Mouse (Mus musculus): ENCODE measurements around the gene Zbtb7b.

Gene Zbtb7b

DNA sequence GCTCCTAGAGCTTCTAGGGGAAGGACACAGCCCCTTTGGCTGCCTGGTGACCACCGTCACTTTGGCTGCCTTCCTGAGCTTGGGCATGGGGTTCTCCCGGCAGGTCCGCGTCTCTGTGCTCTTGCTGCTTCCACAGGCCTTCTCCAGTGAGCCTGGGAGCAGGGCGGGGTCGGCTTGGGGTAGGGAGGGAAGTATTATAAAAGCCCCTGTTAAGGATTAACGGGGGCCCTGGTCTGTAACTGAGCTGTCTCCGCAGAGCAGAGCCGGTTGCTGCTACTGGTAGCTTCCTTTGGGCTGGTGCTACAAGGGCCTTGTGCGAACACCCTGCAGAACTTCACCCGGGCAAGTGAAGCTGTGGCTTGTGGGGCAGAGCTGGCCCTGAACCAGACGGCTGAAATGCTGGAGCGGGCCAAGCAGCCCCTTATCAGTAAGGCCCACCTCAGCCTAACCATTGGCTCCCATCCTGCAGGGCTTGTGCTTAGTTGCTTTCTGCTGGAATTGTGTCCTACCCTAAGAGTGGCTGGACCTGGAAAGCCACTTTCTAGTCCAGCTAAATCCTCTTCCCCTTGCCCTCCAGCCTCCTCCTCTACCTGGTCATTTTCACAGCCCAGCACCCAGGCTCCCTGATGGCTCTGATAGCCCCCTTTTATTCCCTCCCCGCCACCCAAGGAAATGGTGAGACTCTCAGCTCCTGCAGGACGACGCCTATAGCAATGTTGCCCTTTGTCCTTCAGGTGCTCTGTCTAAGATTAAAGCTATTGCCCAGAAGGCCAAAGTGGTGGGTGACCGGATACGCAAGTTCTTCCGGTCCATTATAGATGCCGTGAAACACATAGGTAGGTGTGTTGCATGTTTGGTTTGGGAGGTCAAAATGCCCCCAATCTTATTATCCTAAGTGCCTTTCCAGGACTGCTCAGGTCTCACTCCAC, 28.8 kb downstream of the Zbtb7b start:
- no peak for DNase-seq (ENCODE audit: low spot score in 2 of 2)

DNA sequence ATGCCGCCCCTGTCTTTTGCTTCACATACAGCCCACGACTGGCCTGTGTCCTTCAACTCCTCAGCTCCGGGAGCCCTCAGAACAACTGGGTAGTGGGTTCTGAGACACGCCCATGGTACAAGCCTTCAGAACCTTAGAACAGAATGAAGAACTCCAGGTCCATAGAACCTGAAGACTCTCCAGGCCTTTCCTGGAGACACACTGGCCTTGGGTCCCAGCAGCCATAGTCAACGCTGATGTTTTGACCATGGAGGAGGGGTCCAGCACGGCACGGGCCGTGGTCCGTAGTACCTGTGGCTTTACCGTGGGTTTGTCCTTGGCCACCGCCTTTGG, 29.5 kb downstream of the Zbtb7b start, which contains the start of gene Dcst1:
Gene Dcst1, minus strand, starts transcription at position 101 of the 333 bp plus-strand sequence.
- DNase-seq (ENCODE audit: low spot score in 2 of 2), result no peak

DNA sequence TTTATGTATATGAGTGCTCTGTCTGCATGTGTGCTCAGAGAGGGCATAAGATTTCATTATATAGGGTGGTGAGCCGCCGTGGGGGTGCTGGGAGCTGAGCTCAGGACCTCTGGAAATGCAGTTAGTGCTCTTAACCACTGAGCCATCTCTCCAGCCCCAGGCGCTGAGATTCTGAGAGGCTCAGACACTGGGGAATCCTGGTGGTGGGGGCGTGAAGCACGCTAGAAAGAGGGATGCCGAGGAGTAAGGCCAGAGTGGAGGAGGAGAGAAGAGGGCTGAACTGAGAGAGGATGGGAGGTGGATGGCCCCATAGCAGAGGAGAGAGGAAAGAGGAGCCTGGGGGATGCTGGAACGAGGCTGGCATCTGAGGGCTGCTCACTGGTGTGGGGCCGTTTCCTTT, 29.9 kb downstream of the Zbtb7b start:
- no peak for DNase-seq (ENCODE audit: low spot score in 2 of 2)

DNA sequence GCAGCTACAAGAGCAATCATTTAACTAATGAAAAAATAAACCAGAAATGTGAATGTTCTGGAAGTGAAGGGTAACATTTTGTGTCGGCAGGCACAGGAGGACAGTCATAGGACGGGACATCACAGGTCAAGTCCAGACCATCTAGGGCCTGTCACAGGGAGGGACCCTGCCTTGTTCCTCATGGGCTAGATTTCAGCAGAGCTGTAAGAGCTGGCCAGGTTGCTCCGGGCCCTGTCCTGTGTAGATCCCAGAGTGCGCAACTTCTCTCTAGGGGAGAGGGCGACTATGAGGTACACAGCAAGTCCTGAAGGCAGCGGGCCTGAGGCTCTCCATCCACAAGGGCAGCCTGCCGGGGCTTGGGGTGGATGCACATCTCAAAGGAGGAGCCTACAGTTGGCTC, 32.9 kb downstream of the Zbtb7b start, which contains the start of gene Dcst2:
Gene Dcst2, plus strand, starts transcription at position 301 of the 400 bp plus-strand sequence.
- DNase-seq (ENCODE audit: low spot score in 2 of 2), result no peak

DNA sequence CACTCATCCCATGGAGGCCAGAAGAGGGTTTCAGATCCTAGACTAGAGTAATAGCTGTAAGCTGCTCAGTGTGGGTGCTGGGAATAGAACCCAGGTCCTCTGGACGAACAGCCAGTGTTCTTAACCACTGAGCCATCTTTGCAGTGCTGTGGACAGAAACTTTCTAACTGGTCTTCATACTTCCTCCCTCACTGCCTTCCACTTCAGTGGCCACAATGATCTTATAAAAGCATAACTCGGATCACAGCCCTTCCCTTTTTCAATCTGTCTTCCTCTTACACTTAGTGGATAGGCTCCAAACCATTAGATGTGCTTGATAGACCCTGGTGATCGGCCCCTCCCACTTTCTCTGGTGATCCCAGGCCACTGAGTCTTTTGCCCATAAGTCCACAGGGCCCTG, 34.3 kb downstream of the Zbtb7b start:
- no peak for DNase-seq (ENCODE audit: low spot score in 2 of 2)

DNA sequence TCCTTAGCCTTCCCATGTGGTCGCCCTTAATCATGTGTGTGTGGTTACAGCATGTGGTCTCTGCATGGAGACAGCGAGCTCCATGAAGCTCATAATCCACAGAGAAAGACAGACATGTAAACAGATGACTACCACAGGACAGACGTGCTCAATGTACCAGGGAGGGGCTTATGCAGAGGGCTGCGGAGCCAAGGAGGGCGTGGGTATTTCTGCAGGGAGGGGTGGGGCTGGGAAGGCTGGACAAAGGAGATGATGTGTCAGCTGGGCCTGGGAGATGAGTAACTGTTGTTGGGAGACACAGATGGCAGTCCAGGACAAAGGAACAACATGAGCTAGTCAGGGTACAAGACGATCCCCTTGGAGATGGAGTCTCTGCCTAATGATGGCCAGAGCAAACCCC, 34.9 kb downstream of the Zbtb7b start:
- DNase-seq (ENCODE audit: low spot score in 2 of 2), result no peak

DNA sequence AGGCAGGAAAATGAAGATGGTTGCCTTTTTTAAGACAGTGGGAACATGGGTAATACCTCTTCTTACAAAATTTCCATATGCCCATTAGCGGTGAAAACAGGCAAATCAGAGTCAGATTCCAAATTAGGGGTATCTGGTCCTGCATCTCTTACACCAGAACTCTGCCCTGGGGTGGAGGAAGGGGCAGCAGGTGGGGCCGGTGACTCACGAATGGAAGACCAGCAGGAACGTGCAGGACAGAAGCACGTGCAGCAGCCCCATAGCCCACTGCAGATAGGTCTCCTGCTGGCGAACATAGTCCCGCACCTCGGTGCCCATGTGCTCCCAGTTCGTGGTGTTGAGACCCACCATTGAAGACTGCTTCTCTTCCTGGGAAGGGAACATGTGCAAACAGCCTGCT, 38.5 kb downstream of the Zbtb7b start:
- DNase-seq (ENCODE audit: low spot score in 2 of 2), result no peak

DNA sequence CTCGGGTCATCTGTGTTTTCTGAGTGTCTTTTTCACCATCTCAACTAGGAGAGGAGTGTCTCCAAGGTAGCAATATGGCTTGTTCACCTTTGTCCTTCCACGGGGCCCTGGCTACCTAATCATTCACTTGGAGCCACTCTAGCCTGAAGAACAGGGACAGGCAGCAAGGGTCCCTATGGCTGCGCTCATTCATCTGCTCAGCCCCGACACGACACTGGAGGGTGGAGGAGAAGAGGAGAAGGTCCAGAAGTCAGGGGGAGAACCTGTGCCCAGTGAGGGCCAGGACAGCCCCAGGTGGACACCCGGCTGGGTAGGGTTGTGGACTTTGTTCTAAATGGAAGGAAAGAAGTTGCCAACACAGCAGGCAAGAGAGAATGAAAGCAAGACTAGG, 39.1 kb downstream of the Zbtb7b start:
- DNase-seq (ENCODE audit: low spot score in 2 of 2), result no peak

DNA sequence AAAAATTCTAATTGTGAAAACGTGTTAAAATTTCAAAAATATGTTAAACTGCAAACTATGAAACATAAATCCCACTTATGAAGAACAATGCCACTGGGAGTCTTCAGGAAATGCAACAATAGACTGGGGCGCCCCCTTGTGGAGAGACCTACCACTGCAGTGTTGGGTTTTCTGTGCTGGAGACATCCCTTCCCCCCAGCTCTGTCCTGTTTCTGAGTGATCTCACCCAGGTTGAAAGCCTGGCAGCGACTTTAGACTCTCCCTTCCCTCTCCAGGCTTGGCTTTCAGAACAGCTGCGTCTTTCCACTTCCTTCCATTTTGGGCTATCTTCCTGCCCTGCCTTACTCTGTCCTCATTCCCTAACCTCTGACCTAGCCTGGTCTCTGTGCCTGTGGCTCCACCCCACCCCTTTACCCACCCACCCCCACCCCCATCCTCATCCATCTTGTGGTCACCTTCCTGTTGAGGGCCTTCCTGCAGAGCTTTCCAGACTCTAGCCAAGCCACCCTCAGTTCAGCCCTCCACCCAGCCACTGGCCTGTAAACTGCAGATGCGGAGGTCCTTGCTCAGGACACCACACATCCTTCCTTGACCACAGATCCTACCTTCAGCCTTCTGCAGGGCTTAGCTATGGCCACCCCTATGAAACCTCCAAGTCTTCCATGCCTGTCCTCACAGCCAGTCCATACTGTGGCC, 39.6 kb downstream of the Zbtb7b start:
- DNase-seq (ENCODE audit: low spot score in 2 of 2), result peak; percentile 58 to 61

DNA sequence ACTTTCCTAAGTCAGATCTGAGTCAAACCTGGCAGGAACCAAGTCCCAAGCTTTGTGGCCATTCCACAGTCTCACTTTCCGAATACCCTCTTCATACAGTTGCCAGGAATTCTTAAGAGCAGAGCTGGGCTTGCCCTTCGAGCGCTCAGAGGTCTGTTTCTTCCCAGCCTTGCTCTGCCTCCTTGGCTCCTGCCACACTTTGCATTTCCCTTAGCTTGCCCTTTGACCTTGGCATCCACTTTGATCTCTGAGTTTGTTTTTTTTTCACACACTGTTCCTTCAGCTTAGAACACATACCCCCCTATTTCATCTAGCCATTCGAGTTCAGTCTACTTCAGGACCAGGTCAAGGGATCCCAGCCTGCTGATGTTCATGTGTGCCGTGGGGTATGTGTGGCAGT, 43.3 kb downstream of the Zbtb7b start:
- DNase-seq (ENCODE audit: low spot score in 2 of 2), result no peak

DNA sequence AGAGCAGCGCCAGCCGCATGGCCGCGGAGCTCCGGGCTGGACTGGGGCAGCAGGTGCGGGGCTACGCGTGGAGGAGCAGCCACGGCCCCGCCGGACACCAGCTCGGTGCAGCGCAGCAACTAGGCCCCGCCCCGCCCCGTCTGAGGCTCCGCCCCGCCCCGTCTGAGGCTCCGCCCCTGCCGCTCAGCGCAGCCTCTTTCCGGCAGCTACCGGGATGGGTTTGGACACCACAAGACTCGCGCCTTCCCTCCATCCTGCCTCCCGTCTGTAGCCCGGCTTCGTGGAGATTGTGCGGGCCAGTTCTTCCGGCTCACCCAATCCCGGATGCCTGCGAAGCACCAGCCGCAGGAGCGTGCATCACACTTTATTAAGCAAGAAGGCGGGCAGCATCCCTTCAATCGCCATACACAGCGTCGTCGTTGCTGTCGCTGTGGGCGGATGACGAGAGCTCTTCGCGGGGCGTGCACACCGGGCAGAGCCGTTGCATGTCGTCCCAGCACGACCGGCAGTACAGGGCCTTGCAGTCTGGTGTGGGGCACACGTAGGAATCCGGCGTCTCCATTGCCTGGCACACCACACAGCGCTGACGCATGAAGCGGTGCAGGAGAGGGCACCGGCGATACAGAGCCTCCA, 44.6 kb downstream of the Zbtb7b start, which contains the start of gene Adam15:
Gene Adam15, minus strand, starts transcription at position 128 of the 633 bp plus-strand sequence.
- DNase-seq (ENCODE audit: low spot score in 2 of 2), result peak; percentile 79 to 81

DNA sequence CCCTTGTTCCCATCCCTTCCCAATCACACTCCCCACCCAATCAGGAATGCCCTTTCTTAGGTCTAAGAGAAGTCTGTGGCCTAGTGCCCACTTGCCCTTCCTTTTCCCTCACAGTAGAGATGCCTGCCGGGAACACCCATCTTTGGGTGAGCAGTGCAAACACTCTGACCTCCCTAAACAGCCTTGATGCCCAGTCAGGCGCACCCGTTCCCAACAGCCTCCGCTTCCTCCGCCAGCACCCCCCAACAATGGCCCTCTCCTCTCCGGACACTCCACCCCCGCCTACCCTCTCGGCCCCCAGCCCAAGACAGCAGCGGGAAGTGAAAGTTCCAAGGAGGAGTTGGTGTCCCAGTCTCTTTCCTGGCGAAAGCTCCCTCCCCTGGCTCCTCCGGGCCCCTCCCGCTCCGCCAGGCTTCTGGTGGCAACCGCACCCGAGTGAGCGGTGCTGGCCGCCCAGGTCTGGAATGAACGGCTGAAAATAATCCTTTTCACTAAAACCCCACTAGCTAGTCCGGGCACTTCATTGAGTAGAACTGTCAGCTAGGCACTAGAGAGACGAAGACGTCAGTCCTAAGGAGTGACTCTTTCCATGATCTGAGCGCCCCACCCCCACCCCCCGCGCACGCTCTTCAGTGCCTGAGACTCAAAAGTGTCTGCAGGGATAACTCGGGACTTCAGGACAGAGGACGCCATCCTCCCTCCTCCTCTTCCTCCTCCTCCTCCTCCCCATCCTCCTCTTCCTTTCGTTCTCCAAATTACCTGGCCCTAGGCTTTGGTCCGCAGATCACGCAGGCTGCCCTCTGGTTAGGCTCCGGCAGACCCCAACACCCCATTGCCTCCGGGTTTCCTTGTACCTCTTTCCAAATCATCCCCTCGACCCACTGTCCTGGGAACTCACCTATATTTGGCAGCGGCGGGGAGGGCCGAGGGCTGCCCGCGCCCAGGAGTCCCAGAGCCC, 45.4 kb downstream of the Zbtb7b start:
- no peak for DNase-seq (ENCODE audit: low spot score in 2 of 2)

DNA sequence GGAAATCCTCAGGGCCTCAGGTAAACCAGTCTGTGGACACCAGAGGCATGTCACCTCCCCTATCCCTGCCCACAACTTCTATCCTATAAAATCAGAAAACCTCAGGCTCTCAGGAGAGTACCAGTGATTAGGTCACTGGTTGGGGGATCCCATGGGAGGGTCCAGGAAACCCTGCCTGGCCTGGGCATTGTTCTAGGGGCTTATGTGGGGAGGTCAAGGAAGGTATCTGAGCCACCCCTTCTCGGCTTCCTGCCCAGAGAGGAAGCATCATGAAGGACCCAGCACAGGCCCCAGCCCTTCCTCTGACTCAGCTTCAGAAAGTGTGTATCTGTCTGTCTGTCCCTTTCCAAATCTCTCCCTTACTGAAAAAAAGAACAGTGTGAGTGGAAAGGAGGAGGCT, 46.7 kb downstream of the Zbtb7b start:
- no peak for DNase-seq (ENCODE audit: low spot score in 2 of 2)

DNA sequence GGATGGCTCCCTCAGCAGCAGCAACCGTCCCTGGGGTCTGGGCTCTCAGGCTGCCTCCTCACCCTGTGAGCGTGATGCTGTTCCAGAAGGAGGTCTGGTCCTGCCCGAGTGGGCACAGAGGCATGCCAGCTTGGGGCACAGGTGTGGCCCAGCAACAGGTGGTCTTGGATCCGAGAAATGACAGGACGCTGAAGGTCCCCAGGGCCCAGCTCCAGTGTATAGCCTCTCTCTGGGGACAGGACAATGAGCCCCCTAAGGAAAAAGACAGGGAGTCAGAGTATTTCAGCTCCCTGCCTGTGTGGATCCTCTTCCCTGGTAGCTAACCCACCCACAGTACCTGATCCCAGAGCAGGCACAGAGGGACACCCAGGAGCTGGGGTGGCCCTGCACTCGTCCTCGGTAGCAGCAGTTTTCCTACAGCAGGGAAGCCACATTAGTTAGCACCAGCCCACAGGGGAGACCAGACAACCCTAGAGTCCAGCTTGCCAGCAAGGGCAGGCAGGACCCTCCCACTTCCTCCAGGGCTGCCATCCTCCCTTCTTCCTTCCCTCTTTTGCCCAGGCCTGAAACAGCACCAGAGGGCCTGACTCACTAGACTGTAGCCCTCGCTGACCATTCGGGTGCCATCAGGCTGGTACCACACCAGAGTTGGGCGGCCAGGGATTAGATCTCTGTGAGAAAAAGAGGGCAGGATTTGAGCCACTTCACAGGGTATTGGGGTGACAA, 47.6 kb downstream of the Zbtb7b start:
- DNase-seq (ENCODE audit: low spot score in 2 of 2), result no peak

DNA sequence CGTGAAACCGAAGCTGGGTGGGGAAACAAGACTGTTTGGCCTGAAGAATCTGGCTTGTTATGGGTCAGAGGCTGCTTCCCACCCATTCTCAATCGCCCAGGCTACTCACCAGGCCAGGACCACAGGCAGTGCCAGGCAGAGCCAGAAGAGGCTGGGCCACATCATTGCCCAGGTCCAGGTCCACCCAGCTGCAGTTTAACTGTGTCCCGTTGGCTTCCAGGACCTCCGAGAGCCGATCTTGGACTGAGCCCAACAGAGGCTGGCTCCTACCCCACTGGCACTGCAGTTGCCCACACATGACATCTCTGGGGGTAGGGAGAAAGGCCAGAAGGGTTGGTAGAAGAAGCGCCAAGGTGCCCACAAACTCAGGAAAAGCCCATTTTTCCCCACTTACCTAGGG, 51.3 kb downstream of the Zbtb7b start:
- DNase-seq (ENCODE audit: low spot score in 2 of 2), result no peak

DNA sequence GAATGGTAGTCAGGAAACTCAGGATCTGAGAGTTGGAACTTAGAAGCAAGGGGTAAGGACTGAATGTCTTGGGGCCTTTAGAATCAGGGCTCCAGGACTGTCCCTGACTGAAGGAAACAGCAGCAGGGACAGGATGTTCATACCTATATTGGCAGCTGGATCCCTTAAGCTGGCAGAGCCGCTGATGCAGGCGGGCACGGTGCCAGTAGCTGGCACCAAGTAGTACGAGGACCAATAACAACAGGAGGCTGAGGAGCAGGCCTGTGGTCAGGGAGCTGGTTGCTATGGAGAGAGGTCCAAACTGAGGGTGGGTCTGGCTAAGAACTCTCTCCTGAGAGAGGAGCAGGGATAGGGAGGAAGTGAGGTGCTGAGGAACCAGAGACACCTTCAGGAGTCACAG, 52.8 kb downstream of the Zbtb7b start:
- DNase-seq (ENCODE audit: low spot score in 2 of 2), result no peak

DNA sequence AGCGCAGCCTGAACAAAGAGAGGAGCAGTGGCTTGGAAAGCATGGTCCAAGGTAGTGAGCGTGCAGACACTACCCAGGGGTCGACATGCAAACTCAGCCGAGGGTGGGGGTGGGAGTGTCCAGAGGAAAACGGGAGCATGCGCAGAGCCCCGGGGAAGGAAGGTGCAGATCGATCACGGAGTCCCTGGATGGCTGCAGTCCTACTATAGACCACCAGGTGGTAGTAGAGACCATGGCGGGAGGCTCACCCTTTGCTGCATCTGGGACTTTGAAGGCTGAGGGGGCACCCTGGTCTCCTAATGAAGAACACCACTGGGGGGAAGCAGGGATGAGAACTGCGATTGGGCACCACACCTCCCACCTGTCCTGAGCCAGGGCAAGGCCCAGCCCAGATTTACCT, 54.1 kb downstream of the Zbtb7b start:
- DNase-seq (ENCODE audit: low spot score in 2 of 2), result peak; percentile 55 to 59

DNA sequence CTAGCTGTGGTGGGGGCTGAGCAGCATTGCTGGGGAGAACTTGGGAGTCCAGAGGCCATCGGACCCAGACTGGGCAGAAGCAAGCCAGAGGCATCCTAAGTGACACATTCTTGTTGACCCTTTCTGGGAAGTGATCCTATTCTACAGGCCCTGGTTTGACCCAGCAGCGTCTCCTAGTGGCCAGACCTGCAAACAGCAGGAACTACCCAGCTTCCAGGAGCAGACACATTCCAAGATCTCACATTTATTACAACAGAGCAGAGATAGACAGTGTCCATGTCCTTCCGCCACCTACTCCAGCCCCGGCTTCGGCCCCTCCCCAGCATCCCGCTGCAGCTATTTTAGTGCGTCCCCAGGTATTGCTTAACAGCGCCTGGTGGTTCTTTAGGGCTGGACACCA, 55.2 kb downstream of the Zbtb7b start:
- peak; percentile 34 to 42 for DNase-seq (ENCODE audit: low spot score in 2 of 2)

DNA sequence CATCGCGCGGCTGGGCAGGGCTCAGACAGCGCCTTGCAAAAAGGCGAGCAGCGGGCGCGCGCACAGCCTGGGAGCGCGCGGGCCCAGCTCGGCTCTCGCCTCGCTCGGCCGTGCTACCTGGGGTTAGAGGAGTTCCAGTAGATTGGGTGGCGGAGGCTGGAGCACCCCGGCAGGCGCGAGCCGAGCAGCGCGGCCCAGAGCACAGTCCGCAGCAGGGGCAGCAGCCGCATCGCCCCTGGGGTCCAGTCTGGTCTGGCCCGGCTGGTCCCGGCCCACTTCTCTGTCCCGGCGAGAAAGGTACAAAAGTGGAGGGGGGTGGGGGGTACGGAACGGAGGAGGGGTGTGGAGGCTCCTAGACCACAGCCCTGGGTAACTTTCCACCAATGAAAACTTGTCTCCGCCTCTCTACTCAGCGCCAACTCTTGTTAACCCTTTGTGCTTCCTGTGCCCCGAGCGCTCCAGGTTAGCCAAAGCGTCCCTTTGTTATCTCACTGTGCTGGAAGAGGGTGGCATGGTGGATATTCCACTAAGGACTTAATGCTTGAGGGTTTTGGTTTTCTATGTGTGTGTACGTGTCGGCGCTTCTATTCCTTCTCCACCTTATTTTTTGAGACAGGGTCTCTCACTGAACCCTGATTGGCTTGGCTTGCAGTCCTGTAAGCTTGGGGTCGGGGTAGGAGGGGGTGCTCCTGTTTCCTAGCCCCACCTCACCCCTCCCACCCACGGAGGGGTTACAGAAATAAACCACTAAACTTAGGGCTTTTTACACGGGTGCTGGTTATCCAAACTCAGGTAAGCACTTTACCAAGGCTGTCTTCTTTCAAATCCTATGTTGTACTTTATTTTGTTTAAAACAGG, 56.6 kb downstream of the Zbtb7b start, which contains the start of gene Efna4:
Gene Efna4, minus strand, starts transcription at position 308 of the 858 bp plus-strand sequence.
- DNase-seq (ENCODE audit: low spot score in 2 of 2), result peak; percentile 31 to 34
